Mouse (Mus musculus) cerebellum, adult 2 months (tissue): Measurements from ENCODE around the gene Edc3.

Source experiments
- CTCF ChIP-seq: fragments of 200-500 bp; IDR thresholded peaks from 2 replicates; pipeline ENCODE4 v1.5.1; 2011; ENCODE audit warnings: low read depth, mild to moderate bottlenecking, control low read depth, low read length, moderate library complexity, borderline replicate concordance; ENCODE audit not compliant: insufficient read depth
- POLR2A ChIP-seq: fragments of 200-500 bp; IDR thresholded peaks from 2 replicates; pipeline ENCODE4 v1.6.1; 2011; ENCODE audit warnings: low read length, control low read depth, borderline replicate concordance; ENCODE audit not compliant: insufficient read depth

GRCm38 (mm10) chr9:57683520-57683919 lies 24.8 kb upstream of the Edc3 start, which contains the start of gene Cyp1a2:
- TF ChIP-seq CTCF (no peak), POLR2A (no peak)
